8 mouse cellular contexts compared by ENCODE assay signal in the genomic region with DNA sequence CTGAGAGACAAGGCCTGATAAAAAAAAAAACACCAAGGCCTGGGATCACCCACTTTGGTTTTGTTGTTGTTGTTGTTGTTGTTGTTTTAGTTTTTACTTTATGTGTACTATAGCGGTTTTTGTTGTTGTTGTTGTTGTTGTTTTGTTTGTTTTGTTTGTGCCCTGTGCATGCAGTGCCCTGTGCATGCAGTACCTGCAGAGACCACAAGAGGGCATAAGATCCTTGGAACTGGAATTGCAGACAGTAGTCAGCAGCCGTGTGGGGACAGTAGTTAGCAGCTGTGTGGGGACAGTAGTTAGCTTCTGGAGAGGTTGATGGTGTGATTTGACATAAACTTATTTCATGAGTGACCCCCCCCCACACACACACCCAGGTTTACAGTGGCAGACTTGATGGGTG. TPM values are rescaled to one million over a fixed set of nuclear protein-coding genes. Genes with fewer than 3 reads are reported as not detected.
DNase-seq lines count a peak whose midpoint lies in the region; ATAC-seq and TF ChIP-seq lines count a peak whose summit lies in the region.

No protein-coding gene starts in this region.

- DNase-seq in heart, adult 8-10 months (ENCODE audit: low spot score), result peak; percentile 71
- peak; percentile 81 for DNase-seq in MN1 (ENCODE audit: low spot score)
- DNase-seq in cerebellum, postnatal 25 days, result peak; percentile 81 to 89
- DNase-seq in gastrocnemius, adult 2 months, result peak; percentile 78
- DNase-seq in layer of hippocampus, postnatal 14 days (ENCODE audit: low spot score in 2 of 2), result peak; percentile 78 to 79
- peak; percentile 83 for DNase-seq in right cerebral cortex, postnatal 4 days

- peaks cover 10% of the 10 kb centered on the region; the same call in 1 of the 2 replicates for H3K9me3 ChIP-seq in heart, embryonic 12.5 days (replicated peaks)

- H3K36me3 ChIP-seq in heart, embryonic 12.5 days, result peaks cover 70% of the 10 kb centered on the region

- no peak for ATAC-seq in heart, embryonic 12.5 days (ENCODE audit: insufficient number of reproducible peaks, low FRiP score)
- peak; percentile 95 for ATAC-seq in megakaryocyte progenitor cell, adult 5-6 weeks (replicated peaks; ENCODE audit: poor library complexity)

- intact Hi-C loops in gastrocnemius, adult 2 months (cut with DNase I), result no loop called here

- H3K9ac ChIP-seq in heart, embryonic 12.5 days, result no peak overlapping the region

- peak; percentile 91 for TF ChIP-seq CTCF in gastrocnemius, adult 2 months (IDR thresholded peaks at IDR 0.05)

- H3K4me1 ChIP-seq in heart, embryonic 12.5 days (replicated peaks), result peaks cover 12% of the 10 kb centered on the region

- WGBS in heart, embryonic 12.5 days, result 20% methylated on average over 2 of the region's 2 CpGs

- H3K27me3 ChIP-seq in heart, embryonic 12.5 days (replicated peaks), result no peaks in the 10 kb centered on the region

- H3K4me2 ChIP-seq in heart, embryonic 12.5 days, result no peak overlapping the region

- no peak overlapping the region for H3K27ac ChIP-seq in heart, embryonic 12.5 days (ENCODE audit: poor library complexity, severe bottlenecking)
- H3K27ac ChIP-seq in gastrocnemius, adult 2 months, result no peak overlapping the region; the same call in 1 of the 2 replicates

- no peak overlapping the region for H3K4me3 ChIP-seq in heart, embryonic 12.5 days
- H3K4me3 ChIP-seq in gastrocnemius, adult 2 months, result no peak overlapping the region

RNA-seq across cellular contexts. Expression of a gene that starts 8.0 kb away (rescaled TPM):
- total RNA-seq in heart, adult 8-10 months (2022), result 10 to 100 TPM; 83.3 to 91.3 (median 85.0) TPM
- 70.4 and 74.5 TPM in 2 replicates for polyA plus RNA-seq in heart, embryonic 12.5 days (2016; fragmentation: Nextera tagmentation; extraction: Ambion mirVana)
- total RNA-seq in gastrocnemius, adult 2 months (2021), result 10 to 100 TPM; 31.7 to 43.4 TPM
- 10 to 100 TPM; 31.3 to 35.0 TPM for total RNA-seq in layer of hippocampus, postnatal 14 days (2021)
- 51.4 and 52.1 TPM in 2 replicates for total RNA-seq in megakaryocyte progenitor cell, adult 5-6 weeks (2015)
- 39.7 and 48.1 TPM in 2 replicates for total RNA-seq in megakaryocyte progenitor cell, adult 5-6 weeks (2017)

RNA-seq across cellular contexts. Expression of a gene that starts 9.3 kb away (rescaled TPM):
- total RNA-seq in heart, adult 8-10 months (2022), result 1 to 10 TPM; 1.2 to 3.2 (median 1.6) TPM
- 27.6 and 28.8 TPM in 2 replicates for polyA plus RNA-seq in heart, embryonic 12.5 days (2016; fragmentation: Nextera tagmentation; extraction: Ambion mirVana)
- under 1 TPM in 1 of 2 experiments, not detected in 1; 0.47 TPM for total RNA-seq in gastrocnemius, adult 2 months (2021)
- 10 to 100 TPM; 26.9 to 29.0 TPM for total RNA-seq in layer of hippocampus, postnatal 14 days (2021)
- 4.4 and 5.2 TPM in 2 replicates for total RNA-seq in megakaryocyte progenitor cell, adult 5-6 weeks (2015)
- 2.2 and 4.7 TPM in 2 replicates for total RNA-seq in megakaryocyte progenitor cell, adult 5-6 weeks (2017)

RNA-seq across cellular contexts. Expression of a gene that starts 18.2 kb away (rescaled TPM):
- total RNA-seq in heart, adult 8-10 months (2022), result 10 to 100 TPM; 32.5 to 38.4 (median 35.9) TPM
- polyA plus RNA-seq in heart, embryonic 12.5 days (2016; fragmentation: Nextera tagmentation; extraction: Ambion mirVana), result 73.0 and 77.4 TPM in 2 replicates
- 10 to 100 TPM; 25.6 to 30.4 TPM for total RNA-seq in gastrocnemius, adult 2 months (2021)
- total RNA-seq in layer of hippocampus, postnatal 14 days (2021), result 100 to 1,000 TPM; 107 to 111 TPM
- total RNA-seq in megakaryocyte progenitor cell, adult 5-6 weeks (2015), result 37.2 and 42.6 TPM in 2 replicates
- 15.7 and 21.9 TPM in 2 replicates for total RNA-seq in megakaryocyte progenitor cell, adult 5-6 weeks (2017)

RNA-seq across cellular contexts. Expression of a gene that starts 32.8 kb away (rescaled TPM):
- total RNA-seq in heart, adult 8-10 months (2022), result 10 to 100 TPM; 20.8 to 23.4 (median 21.6) TPM
- polyA plus RNA-seq in heart, embryonic 12.5 days (2016; fragmentation: Nextera tagmentation; extraction: Ambion mirVana), result 47.2 and 49.1 TPM in 2 replicates
- total RNA-seq in gastrocnemius, adult 2 months (2021), result 10 to 100 TPM; 23.3 to 28.5 TPM
- total RNA-seq in layer of hippocampus, postnatal 14 days (2021), result 10 to 100 TPM; 86.8 to 90.1 TPM
- total RNA-seq in megakaryocyte progenitor cell, adult 5-6 weeks (2015), result 19.8 and 22.7 TPM in 2 replicates
- 18.3 and 31.5 TPM in 2 replicates for total RNA-seq in megakaryocyte progenitor cell, adult 5-6 weeks (2017)

RNA-seq across cellular contexts. Expression of a gene that starts 33.7 kb away (rescaled TPM):
- 10 to 100 TPM; 29.8 to 40.8 (median 34.6) TPM for total RNA-seq in heart, adult 8-10 months (2022)
- polyA plus RNA-seq in heart, embryonic 12.5 days (2016; fragmentation: Nextera tagmentation; extraction: Ambion mirVana), result 36.4 and 41.7 TPM in 2 replicates
- 10 to 100 TPM; 17.0 to 23.0 TPM for total RNA-seq in gastrocnemius, adult 2 months (2021)
- 10 to 100 TPM; 48.9 to 52.6 TPM for total RNA-seq in layer of hippocampus, postnatal 14 days (2021)
- total RNA-seq in megakaryocyte progenitor cell, adult 5-6 weeks (2015), result 27.9 and 39.3 TPM in 2 replicates
- total RNA-seq in megakaryocyte progenitor cell, adult 5-6 weeks (2017), result 122 and 139 TPM in 2 replicates

Comparison
In these comparisons a context has a peak if more than half of its experiments do, and no peak if none do; other contexts are left out.
1. RNA of a gene that starts 9.3 kb away (total RNA-seq): 26.9 to 29.0 TPM in layer of hippocampus, postnatal 14 days; 2.2 to 5.2 TPM in megakaryocyte progenitor cell, adult 5-6 weeks, 1.2 to 3.2 TPM in heart, adult 8-10 months and 0.47 TPM in gastrocnemius, adult 2 months; every median in the first group is over 4 times any median in the second.
2. Peak in every context shown above with its lines, with median percentiles within 50 percentile points of each other: DNase-seq.